Mouse (Mus musculus) liver, adult 2 months (tissue): ENCODE measurements around the gene Cyp2d10.

Source experiments
- CTCF ChIP-seq: fragments of 200-500 bp; IDR thresholded peaks from 2 replicates; pipeline ENCODE4 v1.5.1; 2011; ENCODE audit warnings: low read depth, low read length, control low read depth
- POLR2A ChIP-seq: fragments of 200-500 bp; IDR thresholded peaks from 2 replicates; pipeline ENCODE4 v1.6.1; 2011; ENCODE audit warnings: low read length, control low read depth; ENCODE audit not compliant: insufficient read depth; ENCODE audit errors: extremely low read depth

DNA sequence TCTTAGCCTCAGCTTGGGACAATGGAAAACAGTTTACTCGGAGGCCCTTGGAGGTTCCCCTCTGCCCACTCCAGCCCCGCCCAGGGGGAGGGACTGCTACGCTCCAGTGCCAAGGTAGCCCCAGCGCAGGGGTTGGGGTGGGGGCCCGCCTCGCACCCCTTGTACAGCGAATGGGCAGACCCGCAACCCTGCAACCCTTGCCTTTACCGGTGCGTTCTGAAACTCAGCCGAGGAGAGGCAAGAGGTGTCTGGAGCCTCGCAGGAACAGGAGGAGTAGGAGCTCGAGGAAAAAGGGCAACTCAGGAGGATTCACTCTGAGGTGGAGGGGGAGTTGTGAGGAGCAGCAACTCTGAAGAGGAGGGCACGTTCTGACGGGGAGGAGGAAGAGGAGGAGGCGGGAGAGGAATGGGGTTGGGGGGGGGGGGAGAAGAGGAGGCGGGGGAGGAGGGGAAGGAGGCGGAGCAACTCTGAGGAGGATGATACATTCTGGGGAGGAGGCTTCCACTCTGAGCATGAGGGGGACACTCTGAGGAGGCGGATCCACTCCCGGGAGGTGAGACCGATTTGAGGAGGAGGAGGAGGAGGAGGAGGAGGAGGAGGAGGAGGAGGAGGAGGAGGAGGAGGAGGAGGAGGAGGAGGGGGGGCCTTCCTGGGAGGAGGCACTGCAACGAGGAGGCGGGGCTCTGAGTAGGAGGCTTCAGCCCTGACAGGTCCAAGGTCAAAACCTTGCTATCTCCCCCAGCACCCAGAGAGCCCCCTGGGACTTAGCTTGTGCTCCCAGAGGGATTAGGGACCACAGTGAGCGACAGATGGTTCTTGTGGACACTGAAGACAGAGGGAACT, 26.9 kb downstream of the Cyp2d10 start, which contains the start of gene Cyp2d22:
- TF ChIP-seq CTCF: no peak
- peak; percentile 59; the same call in 1 of the 2 replicates for TF ChIP-seq POLR2A
